Mouse (Mus musculus): ENCODE results near the gene Pax1.

DNA sequence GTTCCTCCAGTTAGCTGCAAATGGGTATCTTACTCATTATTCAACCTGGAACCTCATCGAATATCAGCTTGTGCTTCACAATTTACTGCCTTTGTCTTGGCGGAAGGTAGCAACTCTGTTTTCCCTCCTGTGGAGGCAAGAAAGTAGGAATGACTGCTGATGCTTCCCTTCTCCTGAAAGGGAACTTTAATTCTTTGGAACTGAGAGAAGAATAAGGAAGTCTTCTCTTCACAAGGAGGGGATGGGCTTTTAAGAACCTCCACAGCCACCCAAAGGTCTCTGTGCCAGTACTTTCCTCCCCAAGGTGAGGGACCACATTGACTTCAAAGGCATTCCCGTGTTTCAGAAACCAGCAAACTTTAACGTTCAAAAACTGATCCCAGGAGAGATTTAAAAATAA is 10.1 kb downstream of the Pax1 start:
- no peak for TF ChIP-seq TAL1 (IDR thresholded peaks at IDR 0.05; ENCODE audit: low read length)
- no peak for TF ChIP-seq GATA1 (IDR thresholded peaks at IDR 0.05; ENCODE audit: low read length)

Data from erythroblast, embryonic 14.5 days (primary cell).